Mouse (Mus musculus) CH12.LX (cell line): ENCODE results near the gene Uck1.

Experiments
- POLR2A ChIP-seq: IDR thresholded peaks from 2 replicates; pipeline ENCODE4 v1.6.1; 2011; ENCODE audit warnings: low read depth, mild to moderate bottlenecking, improper control_type of control experiment, low read length
- SIN3A ChIP-seq: IDR thresholded peaks from 2 replicates; pipeline ENCODE4 v1.6.1; 2012; ENCODE audit warnings: low read length, improper control_type of control experiment, inconsistent platforms

DNA sequence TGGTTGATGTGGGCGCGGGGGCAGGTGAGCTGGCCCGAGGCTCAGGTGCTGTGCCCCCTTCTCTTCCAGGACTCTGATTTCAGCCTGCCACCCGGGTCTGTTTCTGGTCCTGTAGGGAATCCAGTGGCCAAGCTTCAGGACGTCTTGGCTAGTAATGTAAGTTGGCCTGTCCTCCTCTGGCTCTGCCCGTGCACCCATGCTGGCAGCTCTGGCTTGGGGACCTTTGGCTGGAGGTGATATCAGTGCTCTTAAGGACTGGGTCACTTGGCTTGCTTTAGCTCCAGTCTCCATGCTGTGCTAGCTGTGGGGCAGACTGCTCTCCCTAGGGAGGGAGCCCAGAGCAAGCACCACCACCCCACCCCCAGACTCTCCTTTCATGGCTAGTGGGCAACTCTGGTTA, 39.9 kb downstream of the Uck1 start:
- TF ChIP-seq SIN3A (no peak), POLR2A (no peak)
